Mouse (Mus musculus) G1E (cell line): ENCODE measurements around the gene Xbp1. TPM values are rescaled to one million over a fixed set of nuclear protein-coding genes. Genes with fewer than 3 reads are reported as not detected.

Source experiments
- ATAC-seq: 2 replicates; pipeline ENCODE4 v1.8.0; 2016; ENCODE audit warnings: mild to moderate bottlenecking; ENCODE audit not compliant: insufficient number of reproducible peaks, poor library complexity, low FRiP score, severe bottlenecking; ENCODE audit errors: extremely low read depth
- DNase-seq: peaks from one replicate; pipeline ENCODE4 v3.0.0; 2012; ENCODE audit warnings: low spot score
- H3K27me3 ChIP-seq: 2 replicates; pipeline ENCODE4 v1.6.1; 2012; ENCODE audit warnings: mild to moderate bottlenecking, low read length, inconsistent platforms; ENCODE audit not compliant: insufficient read depth
- H3K36me3 ChIP-seq: replicated peaks from 2 replicates; pipeline ENCODE3; 2012; ENCODE audit warnings: mild to moderate bottlenecking, inconsistent platforms
- H3K4me1 ChIP-seq: 2 replicates; pipeline ENCODE4 v1.6.1; 2012; ENCODE audit warnings: low read depth, low read length, inconsistent platforms, mixed read lengths; ENCODE audit not compliant: insufficient read depth
- H3K4me3 ChIP-seq: 2 replicates; pipeline ENCODE4 v1.5.1; 2012; ENCODE audit warnings: low read depth, mild to moderate bottlenecking, inconsistent platforms, low read length, moderate library complexity, mixed read lengths
- H3K9me3 ChIP-seq: replicated peaks from 2 replicates; pipeline ENCODE4 v1.6.1; 2012; ENCODE audit warnings: inconsistent platforms
- CTCF ChIP-seq: IDR thresholded peaks from 2 replicates; pipeline ENCODE4 v1.5.1; 2012; ENCODE audit warnings: low read depth, low read length, inconsistent platforms, mixed read lengths
- GATA1 ChIP-seq: IDR thresholded peaks from 2 replicates; pipeline ENCODE4 v1.6.1; 2012; ENCODE audit warnings: borderline replicate concordance, low read length, inconsistent platforms, mixed read lengths
- GATA2 ChIP-seq: IDR thresholded peaks from 2 replicates; pipeline ENCODE4 v1.6.1; 2012; ENCODE audit warnings: low read depth, low read length, inconsistent platforms, borderline replicate concordance
- POLR2AphosphoS5 ChIP-seq: IDR thresholded peaks from 2 replicates; pipeline ENCODE4 v1.6.1; 2012; ENCODE audit warnings: low read depth, low read length, inconsistent platforms; ENCODE audit not compliant: insufficient replicate concordance
- TAL1 ChIP-seq: conservative IDR thresholded peaks from 2 replicates; pipeline ENCODE4 v1.6.1; 2012; ENCODE audit warnings: low read depth, low read length, inconsistent platforms, mixed read lengths
- polyA plus RNA-seq: library from polyadenylated mRNA; stranded (reverse); fragments of >175 nt; gene quantifications from 2 replicates; pipeline ENCODE4 v1.2.3, GENCODE M21; 2012
- total RNA-seq, 2 experiments: library from RNA; stranded (forward) in 1 of 2; stranded (reverse) in 1 of 2; fragments of 200-1000 nt in 1 of 2; fragments of >200 nt in 1 of 2; fragmentation: Nextera tagmentation in 1 of 2; gene quantifications; 2 replicates each; pipeline ENCODE4 v1.2.3; 2014 to 2017

Xbp1 gene
- total and polyA plus RNA-seq, 3 experiments: 50.6 to 185 (median 125) TPM

DNA sequence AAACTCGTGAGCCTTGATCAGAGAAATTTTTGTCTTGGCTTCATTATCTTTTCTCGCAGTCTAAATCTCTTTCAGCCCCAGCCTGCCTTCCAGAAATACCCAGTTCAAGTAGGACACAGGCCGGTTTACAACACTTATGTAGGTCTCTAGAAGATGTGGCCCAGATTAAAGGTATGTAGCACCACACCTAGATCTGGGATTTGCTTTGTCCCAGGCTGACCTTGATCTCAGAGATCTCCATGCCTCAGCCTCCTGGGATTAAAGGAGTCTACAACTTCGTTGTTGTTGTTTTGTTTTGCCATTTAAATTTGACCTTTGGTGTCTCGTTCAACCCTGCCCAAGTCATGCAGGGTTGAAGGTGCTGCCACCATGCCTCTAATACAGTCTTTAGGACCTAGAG is 24.6 kb upstream of the Xbp1 start:
- ATAC-seq (no peak), DNase-seq (no peak)
- no peaks in the 10 kb centered on the region for H3K9me3 ChIP-seq
- H3K36me3 ChIP-seq: peaks cover 11% of the 10 kb centered on the region
- peaks cover 44% of the 10 kb centered on the region for H3K4me1 ChIP-seq
- H3K27me3 ChIP-seq: no peaks in the 10 kb centered on the region
- TF ChIP-seq GATA2 (no peak), TAL1 (no peak), POLR2AphosphoS5 (no peak), CTCF (no peak), GATA1 (no peak)
- no peak overlapping the region for H3K4me3 ChIP-seq

DNA sequence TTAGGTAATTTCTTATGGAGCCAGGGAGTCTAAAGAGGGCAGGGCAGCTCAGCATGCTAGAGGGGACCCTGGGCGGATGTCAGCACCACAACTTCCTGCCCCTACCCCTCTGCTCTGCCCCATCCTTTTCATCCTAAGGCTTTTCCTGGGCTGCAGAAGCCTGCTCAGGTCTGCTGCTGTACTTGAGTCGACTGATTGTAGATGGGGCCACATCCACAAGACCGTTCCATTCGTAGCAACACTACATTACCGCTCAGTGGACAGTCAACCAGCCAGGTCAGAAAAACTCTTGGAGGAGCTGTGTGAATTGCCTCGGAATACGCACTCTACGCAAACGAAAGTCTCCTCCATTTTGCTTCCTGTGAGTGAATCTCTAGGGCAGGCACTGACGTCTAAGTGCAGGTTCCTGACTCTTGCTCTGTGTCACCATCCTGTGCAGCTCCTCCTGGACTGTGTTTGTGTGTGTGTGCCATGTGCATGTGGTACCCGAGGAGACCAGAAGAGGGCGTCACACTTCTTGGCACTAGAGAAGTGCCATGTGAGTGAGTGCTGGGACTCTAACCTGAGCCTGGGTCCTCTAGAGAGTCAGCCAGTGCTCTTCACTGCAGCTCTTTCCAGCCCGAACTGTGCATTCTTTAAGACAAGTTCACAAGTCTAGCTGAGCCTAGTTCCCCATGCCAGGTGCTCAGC is 23.8 kb upstream of the Xbp1 start:
- Histone ChIP-seq H3K27me3 (no peaks in the 10 kb centered on the region), H3K4me1 (peaks cover 46% of the 10 kb centered on the region), H3K36me3 (peaks cover 8% of the 10 kb centered on the region), H3K4me3 (no peak overlapping the region), H3K9me3 (no peaks in the 10 kb centered on the region)
- no peak for DNase-seq
- ATAC-seq: no peak
- no peak for TF ChIP-seq POLR2AphosphoS5
- TF ChIP-seq CTCF: 0 out of 2 replicates have a peak, but pooled peaks have one; percentile 22

DNA sequence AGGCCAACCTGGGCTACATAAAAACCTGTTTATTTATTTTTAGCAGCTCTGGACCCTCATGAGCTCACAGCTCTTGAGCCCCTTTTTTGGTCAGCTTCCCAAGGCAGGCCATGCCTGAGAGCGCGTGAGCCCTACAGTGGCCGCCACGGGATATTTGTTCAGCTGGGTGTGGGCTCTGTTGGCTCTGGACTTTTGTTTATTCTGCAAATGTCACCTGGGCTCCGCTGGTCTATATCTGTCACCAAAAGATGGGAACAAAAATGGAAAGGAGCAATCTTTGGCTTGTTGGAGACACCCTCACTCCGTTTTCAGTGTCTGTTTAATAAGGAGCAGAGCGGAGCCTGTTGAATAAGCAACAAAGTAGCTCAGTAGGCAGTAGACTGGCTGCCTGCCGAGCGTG is 22.0 kb upstream of the Xbp1 start:
- no peak for TF ChIP-seq GATA1
- TF ChIP-seq GATA2: no peak
- peaks cover 8% of the 10 kb centered on the region for H3K36me3 ChIP-seq
- H3K4me1 ChIP-seq: peaks cover 62% of the 10 kb centered on the region
- no peak overlapping the region; the same call in 1 of the 2 replicates for H3K4me3 ChIP-seq
- DNase-seq (no peak), ATAC-seq (no peak)
- H3K27me3 ChIP-seq: no peaks in the 10 kb centered on the region
- H3K9me3 ChIP-seq: 0 out of 2 replicates have a peak, but pooled peaks cover under 1% of the 10 kb centered on the region

DNA sequence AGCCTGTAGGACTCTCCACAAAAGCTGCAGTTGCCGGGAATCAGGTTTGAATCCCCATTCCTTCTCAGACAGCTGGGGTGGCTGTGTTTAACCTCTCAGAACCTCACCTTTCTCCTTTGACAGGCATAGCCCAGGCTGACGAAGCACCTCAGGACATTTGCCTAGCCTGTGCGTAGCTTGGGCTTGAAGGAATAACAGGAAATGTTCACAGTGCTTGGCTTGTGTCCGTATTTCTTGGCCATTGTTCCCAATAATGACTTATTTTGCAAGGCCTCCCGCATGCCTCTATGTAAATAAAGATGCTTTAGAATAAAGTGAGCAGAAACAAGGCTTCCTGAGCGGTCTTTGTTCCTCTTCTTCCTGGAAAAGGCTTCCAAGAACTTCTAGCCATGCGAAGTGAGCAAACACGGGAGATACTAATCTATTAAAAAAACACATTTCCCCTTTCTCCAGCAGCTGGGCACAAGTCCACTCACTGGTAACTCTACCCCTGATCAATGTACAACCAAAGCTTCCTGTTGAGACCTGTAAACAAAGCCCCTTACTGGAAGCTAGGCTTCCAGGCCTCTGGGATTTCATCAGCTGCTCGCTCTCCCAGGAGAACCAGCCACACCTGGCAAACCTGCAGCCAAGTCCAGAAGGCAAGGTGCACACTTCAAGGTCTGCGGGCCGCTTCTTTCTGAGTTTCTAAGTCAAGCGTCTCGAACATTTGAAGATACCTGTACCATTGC is 21.4 kb upstream of the Xbp1 start:
- peaks cover 62% of the 10 kb centered on the region for H3K4me1 ChIP-seq
- ATAC-seq: peak; percentile 57
- peaks cover 8% of the 10 kb centered on the region for H3K36me3 ChIP-seq
- TF ChIP-seq GATA2 (no peak), POLR2AphosphoS5 (no peak), CTCF (no peak), TAL1 (no peak), GATA1 (no peak)
- H3K4me3 ChIP-seq: no peak overlapping the region; the same call in 1 of the 2 replicates
- H3K27me3 ChIP-seq: no peaks in the 10 kb centered on the region
- DNase-seq: peak; percentile 51
- peaks cover 2% of the 10 kb centered on the region; the same call in 1 of the 2 replicates for H3K9me3 ChIP-seq

DNA sequence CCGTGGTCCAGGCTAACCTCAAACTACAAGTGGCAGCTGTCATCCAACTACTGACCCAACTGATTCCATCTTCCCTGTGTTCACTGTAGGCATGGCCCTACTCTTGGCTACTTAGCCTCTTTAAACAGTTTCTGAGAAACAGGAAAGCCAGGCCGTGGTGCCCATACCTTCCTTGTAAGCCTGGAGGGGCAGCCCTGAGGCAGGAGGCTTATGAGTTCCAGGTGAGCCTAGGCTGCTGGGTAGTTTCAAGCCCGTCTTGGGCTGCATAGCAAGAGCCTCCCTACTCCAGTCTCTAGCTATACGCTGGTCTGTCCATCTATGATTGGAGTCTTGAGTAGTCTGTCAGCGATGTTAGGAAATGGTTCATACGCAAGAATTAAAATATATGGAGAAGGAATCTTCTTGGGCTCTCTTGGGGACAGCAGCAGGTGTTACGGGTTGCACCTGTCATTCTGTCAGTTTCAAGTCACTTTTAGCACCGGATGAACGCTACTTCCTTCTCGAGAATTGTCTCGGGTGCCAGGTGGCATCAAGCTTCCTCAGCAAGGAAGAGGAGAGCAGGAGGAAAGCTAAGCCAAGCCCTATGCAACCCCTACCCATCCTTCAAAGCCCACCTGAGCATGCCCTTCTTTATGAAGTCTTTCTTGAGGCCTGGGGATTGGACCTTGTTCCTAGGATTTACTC is 20.4 kb upstream of the Xbp1 start:
- peaks cover 8% of the 10 kb centered on the region for H3K36me3 ChIP-seq
- no peak overlapping the region for H3K4me3 ChIP-seq
- H3K4me1 ChIP-seq: peaks cover 67% of the 10 kb centered on the region
- peaks cover 2% of the 10 kb centered on the region; the same call in 1 of the 2 replicates for H3K9me3 ChIP-seq
- TF ChIP-seq TAL1 (no peak), GATA2 (no peak), GATA1 (no peak), CTCF (no peak), POLR2AphosphoS5 (no peak)
- no peaks in the 10 kb centered on the region for H3K27me3 ChIP-seq
- DNase-seq (no peak), ATAC-seq (no peak)

DNA sequence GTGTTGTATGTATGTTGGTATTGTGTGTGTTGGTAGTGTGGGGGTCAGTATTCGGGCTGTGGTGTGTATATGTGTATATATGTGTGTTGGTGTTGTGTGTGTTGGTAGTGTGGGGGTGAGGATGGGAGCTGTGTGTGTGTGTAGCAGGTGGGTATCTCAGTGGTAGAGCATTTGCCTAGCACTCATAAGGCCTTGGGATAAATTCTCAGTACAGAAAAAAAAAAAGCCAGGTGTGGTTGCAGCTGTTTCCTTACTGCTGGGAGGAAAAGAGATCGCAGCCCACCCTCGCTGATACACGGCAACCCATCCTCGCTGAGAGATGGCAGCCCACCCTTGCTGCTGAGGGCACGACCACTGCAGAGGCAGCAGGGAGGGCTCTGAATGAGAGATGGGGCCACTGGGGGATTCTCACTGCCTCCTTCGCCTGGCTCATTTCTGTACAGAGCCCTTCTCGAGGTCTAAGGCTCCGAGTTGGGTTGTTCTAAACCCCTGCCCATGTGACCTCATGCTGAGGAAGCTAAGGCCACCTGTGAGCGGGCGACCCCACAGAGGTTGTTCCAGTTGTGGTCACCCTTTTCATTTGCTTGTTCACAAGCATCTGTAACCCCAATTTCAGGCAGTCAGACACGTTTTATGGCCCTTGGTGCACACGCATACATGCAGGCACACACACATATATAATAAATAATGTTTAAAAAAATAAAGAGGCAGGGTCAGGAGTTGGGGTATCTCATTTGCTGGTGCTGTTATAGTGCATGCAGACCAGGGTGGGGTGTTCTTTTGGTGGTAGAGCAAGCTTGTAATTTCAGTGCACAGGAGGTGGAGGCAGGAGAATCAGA is 19.3 kb upstream of the Xbp1 start:
- no peak for ATAC-seq
- H3K4me3 ChIP-seq: no peak overlapping the region; the same call in 1 of the 2 replicates
- TF ChIP-seq POLR2AphosphoS5: no peak
- TF ChIP-seq GATA1: no peak
- no peak for TF ChIP-seq GATA2
- no peak for DNase-seq
- H3K4me1 ChIP-seq: peaks cover 72% of the 10 kb centered on the region
- H3K9me3 ChIP-seq: peaks cover 2% of the 10 kb centered on the region; the same call in 1 of the 2 replicates
- H3K36me3 ChIP-seq: peaks cover 6% of the 10 kb centered on the region
- H3K27me3 ChIP-seq: no peaks in the 10 kb centered on the region
